Mouse (Mus musculus): ENCODE data around the gene Lin28a. TPM values are rescaled to one million over a fixed set of nuclear protein-coding genes. Genes with fewer than 3 reads are reported as not detected.
A peak's percentile ranks its signal among the peaks of the same experiment; 100 is the strongest.
"Not testable (repeated sequence)": the region's sequence is repeated elsewhere in the genome, so short reads cannot be mapped to it uniquely, and the experiment has no call there.

Gene Lin28a
- polyA plus RNA-seq, 1 experiment, result not detected

DNA sequence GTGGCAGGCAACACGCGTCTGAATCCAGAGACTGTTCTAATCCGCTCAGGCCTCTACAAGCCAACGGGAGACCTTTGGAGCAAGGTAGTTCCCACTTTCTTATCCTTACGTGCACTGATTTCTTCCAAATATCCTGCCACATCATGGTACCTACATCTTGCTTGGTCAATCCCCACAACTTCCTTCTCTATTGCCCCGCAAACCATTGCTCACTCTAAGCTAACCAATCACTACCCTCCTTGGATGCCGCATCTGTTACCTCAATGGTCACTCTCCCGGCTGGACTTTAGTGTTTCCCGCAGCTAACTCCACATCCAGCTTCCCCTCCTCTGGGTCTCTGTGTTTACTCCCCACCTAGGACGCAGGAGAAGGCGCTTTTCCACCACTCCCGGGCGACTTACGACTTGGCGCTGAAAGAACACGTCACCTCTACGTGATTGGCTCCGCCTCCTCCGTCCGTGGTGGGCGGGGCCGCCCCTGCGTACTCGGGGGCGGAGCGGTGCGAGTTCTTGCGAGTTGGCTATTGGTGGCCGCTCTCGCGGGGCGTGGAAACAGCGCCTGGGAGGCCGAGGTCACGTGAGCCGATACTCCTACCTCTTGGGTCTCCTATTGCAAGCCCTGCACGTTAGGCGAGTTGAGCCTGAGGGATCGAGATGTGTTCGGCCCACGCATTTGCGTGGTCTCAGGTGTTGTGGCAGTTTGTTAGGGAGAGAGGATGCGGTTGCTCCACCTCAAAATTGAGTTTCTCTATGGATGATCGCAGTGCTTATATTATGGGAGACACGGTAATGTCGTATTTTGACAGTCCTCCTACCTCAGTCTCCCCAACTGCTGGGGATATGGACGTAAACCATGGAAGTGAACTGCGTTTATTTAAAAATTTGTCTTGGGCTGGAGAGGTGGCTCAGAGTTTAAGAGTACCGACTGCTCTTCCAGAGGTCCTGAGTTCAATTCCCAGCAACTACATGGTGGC, 17.9 kb downstream of the Lin28a start, which contains the start of gene Dhdds:
TSS of gene Dhdds (minus strand) at position 453 of the 973 bp plus-strand sequence.
- Histone ChIP-seq H3K27me3 (ENCODE audit: control insufficient read depth) (no peaks in the 10 kb centered on the region), H3K4me1 (ENCODE audit: control insufficient read depth) (peaks cover 20% of the 10 kb centered on the region), H3K9me3 (ENCODE audit: control insufficient read depth, low read length) (no peaks in the 10 kb centered on the region), H3K36me3 (ENCODE audit: control insufficient read depth) (peaks cover 25% of the 10 kb centered on the region), H3K4me3 (replicated peaks) (peak within 1 kb of the TSS; percentile 66)
- no peak for TF ChIP-seq GATA1 (IDR thresholded peaks at IDR 0.05; ENCODE audit: low read length)

DNA sequence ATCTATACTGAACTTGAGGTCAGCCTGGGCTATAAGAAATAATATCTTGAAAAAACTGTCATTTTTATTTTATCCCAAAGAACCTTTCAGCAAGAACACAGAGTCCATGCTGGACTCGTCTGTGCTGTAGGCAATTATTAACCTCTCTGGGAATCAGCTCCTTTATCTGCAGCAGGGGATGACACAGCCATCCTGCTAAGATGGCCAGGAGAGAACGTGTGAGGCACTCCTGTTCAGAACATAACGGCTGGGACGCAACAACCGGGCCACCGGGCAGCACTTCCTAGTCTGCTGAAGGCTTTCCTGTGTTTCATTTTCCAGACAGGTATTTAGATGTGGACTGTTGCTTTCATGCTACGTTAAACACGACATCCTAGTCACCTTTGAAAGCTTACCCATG, 23.9 kb downstream of the Lin28a start:
- no peaks in the 10 kb centered on the region for H3K27me3 ChIP-seq (ENCODE audit: control insufficient read depth)
- H3K4me1 ChIP-seq (ENCODE audit: control insufficient read depth), result peaks cover 7% of the 10 kb centered on the region
- no peaks in the 10 kb centered on the region for H3K9me3 ChIP-seq (ENCODE audit: control insufficient read depth, low read length)
- H3K36me3 ChIP-seq (ENCODE audit: control insufficient read depth), result peaks cover 81% of the 10 kb centered on the region
- H3K4me3 ChIP-seq (replicated peaks), result no peak overlapping the region
- TF ChIP-seq TAL1 (IDR thresholded peaks at IDR 0.05; ENCODE audit: low read length), result no peak
- TF ChIP-seq GATA1 (IDR thresholded peaks at IDR 0.05; ENCODE audit: low read length), result no peak

DNA sequence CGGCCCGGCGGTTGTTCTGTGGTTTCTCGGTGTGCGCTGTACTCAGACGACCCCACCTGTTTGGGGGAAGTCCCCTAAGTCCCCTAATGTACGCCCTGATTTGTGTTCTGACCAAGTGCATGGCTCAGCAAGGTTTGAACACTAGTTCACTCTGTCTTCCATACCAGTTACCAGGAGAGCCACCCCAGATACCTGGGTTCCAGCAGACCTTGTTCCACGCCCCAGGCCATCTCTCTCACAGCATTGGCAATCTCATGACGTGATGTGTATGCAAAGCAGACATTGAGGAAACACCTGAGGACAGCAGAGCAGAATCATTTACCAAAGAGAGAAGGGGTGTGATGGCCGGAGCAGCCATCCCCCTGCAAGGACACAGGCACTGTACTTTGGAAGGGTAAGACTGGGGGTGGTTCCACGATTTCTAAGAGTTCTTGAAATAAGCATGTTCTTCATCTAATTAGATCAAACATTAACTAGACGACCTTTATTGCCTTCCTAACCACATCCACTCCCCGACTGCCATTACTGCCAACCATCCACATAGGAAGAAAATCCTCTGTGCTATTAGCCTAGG, 27.5 kb downstream of the Lin28a start:
- H3K36me3 ChIP-seq (ENCODE audit: control insufficient read depth), result peaks cover 84% of the 10 kb centered on the region

DNA sequence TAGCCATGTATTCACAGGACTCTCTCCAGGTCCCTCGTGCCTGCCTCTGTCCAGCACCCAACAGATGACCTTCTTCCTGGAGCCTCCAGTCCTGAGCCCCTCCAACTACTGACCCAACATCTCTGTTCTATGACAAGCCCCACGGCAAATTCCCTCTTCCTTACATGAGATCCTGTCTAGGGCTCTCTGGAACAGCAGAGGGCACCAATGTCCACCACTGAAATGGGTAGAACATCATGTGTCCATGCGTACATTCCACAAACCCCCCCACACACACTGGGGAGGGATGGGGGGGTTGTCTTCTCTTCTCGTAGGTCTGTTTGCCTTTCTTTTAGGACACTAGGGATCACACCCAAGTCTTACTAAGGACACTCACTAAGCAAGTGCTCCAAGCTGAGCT, 28.6 kb downstream of the Lin28a start:
- TF ChIP-seq GATA1 (IDR thresholded peaks at IDR 0.05; ENCODE audit: low read length) (no peak), TAL1 (IDR thresholded peaks at IDR 0.05; ENCODE audit: low read length) (no peak)
- no peaks in the 10 kb centered on the region for H3K27me3 ChIP-seq (ENCODE audit: control insufficient read depth)
- no peaks in the 10 kb centered on the region for H3K9me3 ChIP-seq (ENCODE audit: control insufficient read depth, low read length)
- H3K4me3 ChIP-seq (replicated peaks), result no peak overlapping the region
- H3K4me1 ChIP-seq (ENCODE audit: control insufficient read depth), result peaks cover 2% of the 10 kb centered on the region; the same call in 1 of the 2 replicates
- H3K36me3 ChIP-seq (ENCODE audit: control insufficient read depth), result peaks cover 82% of the 10 kb centered on the region

More for the DNA sequence above, 27.5 kb downstream of the Lin28a start:
- Histone ChIP-seq H3K9me3 (ENCODE audit: control insufficient read depth, low read length) (no peaks in the 10 kb centered on the region), H3K27me3 (ENCODE audit: control insufficient read depth) (no peaks in the 10 kb centered on the region), H3K4me3 (replicated peaks) (no peak overlapping the region), H3K4me1 (ENCODE audit: control insufficient read depth) (no peaks in the 10 kb centered on the region)
- no peak for TF ChIP-seq GATA1 (IDR thresholded peaks at IDR 0.05; ENCODE audit: low read length)

DNA sequence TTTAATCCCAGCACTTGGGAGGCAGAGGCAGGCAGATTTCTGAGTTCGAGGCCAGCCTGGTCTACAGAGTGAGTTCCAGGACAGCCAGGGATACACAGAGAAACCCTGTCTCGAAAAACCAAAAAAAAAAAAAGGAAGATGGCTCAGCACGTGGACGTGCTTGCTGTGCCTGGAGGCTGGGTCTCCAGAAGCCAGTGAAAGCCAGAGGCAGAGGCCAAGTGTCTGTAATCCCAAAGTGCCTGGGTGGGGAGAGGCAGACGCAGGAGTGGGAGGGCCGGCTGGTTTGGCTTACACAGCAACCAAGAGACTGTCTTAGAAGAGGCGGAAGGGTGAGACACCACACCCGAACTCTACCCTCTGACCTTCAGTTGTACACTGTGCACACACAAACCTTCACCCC, 30.4 kb downstream of the Lin28a start:
- not testable (repeated sequence) for H3K9me3 ChIP-seq (ENCODE audit: control insufficient read depth, low read length); H3K4me1 ChIP-seq (ENCODE audit: control insufficient read depth); H3K4me3 ChIP-seq (replicated peaks); H3K27me3 ChIP-seq (ENCODE audit: control insufficient read depth)
- H3K36me3 ChIP-seq (ENCODE audit: control insufficient read depth), result peaks cover 72% of the 10 kb centered on the region

DNA sequence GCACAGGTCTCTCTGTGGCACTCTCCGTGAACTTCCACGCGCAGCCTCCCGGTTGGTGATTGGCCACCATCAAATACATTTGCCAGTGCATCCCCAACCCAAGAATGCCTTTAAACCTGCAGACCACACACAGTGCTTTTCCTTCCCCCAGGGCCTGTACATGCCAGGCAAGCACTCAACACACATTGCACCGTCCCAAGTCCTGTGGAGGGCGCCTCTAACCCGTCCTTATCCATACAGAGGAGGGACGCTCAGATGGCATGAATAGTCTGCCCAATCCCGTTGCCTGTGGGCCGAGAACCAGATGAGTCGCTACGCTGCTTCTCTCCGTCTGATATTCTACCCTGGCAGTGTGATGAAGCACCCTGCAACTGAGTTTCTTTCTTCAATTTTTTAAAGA, 35.7 kb downstream of the Lin28a start:
- H3K36me3 ChIP-seq (ENCODE audit: control insufficient read depth), result peaks cover 74% of the 10 kb centered on the region

DNA sequence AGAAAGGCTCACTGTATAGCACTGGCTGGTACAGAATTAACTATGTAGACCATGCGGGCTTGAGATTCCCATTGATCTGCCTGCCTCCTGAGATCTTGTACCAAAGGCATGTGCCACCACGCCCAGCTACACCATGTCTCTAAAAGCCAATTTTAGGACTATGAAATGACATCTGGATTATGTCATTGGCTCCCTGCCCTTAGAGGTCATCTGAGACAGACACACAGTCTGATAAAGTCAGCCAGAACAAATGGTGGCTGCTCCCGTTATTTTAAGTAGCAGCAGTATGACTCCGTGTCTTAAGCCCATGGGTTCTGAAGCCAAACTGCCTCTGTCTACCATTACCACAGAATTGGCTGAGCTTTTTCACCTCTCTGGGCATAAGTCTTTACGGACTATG, 38.1 kb downstream of the Lin28a start:
- no peak for TF ChIP-seq GATA1 (IDR thresholded peaks at IDR 0.05; ENCODE audit: low read length)
- TF ChIP-seq TAL1 (IDR thresholded peaks at IDR 0.05; ENCODE audit: low read length), result no peak
- Histone ChIP-seq H3K27me3 (ENCODE audit: control insufficient read depth) (no peaks in the 10 kb centered on the region), H3K36me3 (ENCODE audit: control insufficient read depth) (peaks cover 71% of the 10 kb centered on the region), H3K4me1 (ENCODE audit: control insufficient read depth) (peaks cover 3% of the 10 kb centered on the region; the same call in 1 of the 2 replicates), H3K9me3 (ENCODE audit: control insufficient read depth, low read length) (no peaks in the 10 kb centered on the region), H3K4me3 (replicated peaks) (no peak overlapping the region)

More for the DNA sequence above, 35.7 kb downstream of the Lin28a start:
- no peaks in the 10 kb centered on the region for H3K27me3 ChIP-seq (ENCODE audit: control insufficient read depth)
- TF ChIP-seq GATA1 (IDR thresholded peaks at IDR 0.05; ENCODE audit: low read length) (no peak), TAL1 (IDR thresholded peaks at IDR 0.05; ENCODE audit: low read length) (no peak)
- H3K4me1 ChIP-seq (ENCODE audit: control insufficient read depth), result peaks cover 3% of the 10 kb centered on the region; the same call in 1 of the 2 replicates
- H3K4me3 ChIP-seq (replicated peaks), result no peak overlapping the region
- H3K9me3 ChIP-seq (ENCODE audit: control insufficient read depth, low read length), result no peaks in the 10 kb centered on the region

DNA sequence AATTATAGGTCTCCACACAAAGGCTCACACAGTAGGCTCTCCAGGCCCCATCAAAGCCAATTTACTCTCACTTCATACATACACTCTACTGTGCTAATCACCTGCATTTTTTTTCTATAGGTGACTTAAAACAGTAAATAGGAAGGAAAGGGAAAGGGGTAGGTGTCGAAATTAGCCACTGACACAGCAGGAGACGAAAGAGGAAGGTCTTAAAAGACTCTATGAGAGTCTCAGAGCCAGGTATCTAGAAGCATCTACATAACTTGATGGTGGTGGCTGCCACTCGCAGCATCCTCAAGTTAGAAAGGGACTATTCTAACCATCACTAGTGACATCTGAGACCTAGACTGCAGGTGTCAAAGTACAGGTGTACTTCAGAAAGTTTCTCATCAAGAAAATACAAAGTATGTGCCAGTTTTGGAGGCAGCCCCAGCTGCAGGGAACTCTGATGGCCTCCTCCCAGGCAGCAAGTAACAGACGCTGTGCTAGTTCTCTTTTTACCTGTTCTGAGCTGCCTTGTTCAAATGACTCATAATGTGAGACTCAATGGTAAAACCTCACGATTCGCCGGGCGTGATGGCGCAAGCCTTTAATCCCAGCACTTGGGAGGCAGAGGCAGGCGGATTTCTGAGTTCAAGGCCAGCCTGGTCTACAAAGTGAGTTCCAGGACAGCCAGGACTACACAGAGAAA, 40.5 kb downstream of the Lin28a start:
- Histone ChIP-seq H3K4me3 (replicated peaks) (no peak overlapping the region), H3K9me3 (ENCODE audit: control insufficient read depth, low read length) (no peaks in the 10 kb centered on the region), H3K36me3 (ENCODE audit: control insufficient read depth) (peaks cover 63% of the 10 kb centered on the region), H3K27me3 (ENCODE audit: control insufficient read depth) (no peaks in the 10 kb centered on the region), H3K4me1 (ENCODE audit: control insufficient read depth) (no peaks in the 10 kb centered on the region)
- TF ChIP-seq TAL1 (IDR thresholded peaks at IDR 0.05; ENCODE audit: low read length) (no peak), GATA1 (IDR thresholded peaks at IDR 0.05; ENCODE audit: low read length) (no peak)

DNA sequence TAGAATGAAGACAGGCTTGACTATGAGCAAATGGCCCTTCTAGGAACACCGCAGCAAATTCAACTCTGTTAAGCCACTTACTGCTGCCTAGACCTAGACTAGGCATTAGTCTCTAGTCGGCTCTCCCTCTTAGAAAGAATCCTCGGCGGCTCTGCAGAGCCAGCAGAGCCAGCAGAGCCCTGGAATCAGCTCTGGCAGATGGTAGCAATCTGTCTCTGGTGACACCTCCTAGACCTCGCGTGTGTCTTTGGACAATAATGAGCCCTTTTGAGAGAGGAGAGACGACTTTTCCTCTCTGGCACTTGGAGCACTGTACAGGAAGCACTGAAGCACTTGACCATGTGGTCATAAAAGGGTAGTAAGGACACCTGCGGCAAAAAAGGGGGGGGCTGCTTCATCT, 46.9 kb downstream of the Lin28a start:
- TF ChIP-seq TAL1 (IDR thresholded peaks at IDR 0.05; ENCODE audit: low read length) (no peak), GATA1 (IDR thresholded peaks at IDR 0.05; ENCODE audit: low read length) (no peak)
- Histone ChIP-seq H3K27me3 (ENCODE audit: control insufficient read depth) (no peaks in the 10 kb centered on the region), H3K4me3 (replicated peaks) (no peak overlapping the region), H3K36me3 (ENCODE audit: control insufficient read depth) (peaks cover 33% of the 10 kb centered on the region), H3K4me1 (ENCODE audit: control insufficient read depth) (peaks cover 25% of the 10 kb centered on the region), H3K9me3 (ENCODE audit: control insufficient read depth, low read length) (no peaks in the 10 kb centered on the region)

Data from erythroblast, embryonic 14.5 days (primary cell).